Mouse (Mus musculus): ENCODE measurements around the gene Col8a2. TPM values are rescaled to one million over a fixed set of nuclear protein-coding genes. Genes with fewer than 3 reads are reported as not detected.

The Col8a2 gene
- polyA plus RNA-seq, 1 experiment = not detected

- no peak overlapping the region for H3K27ac ChIP-seq (replicated peaks; ENCODE audit: low read depth, low read length)
- H3K4me1 ChIP-seq (ENCODE audit: control insufficient read depth, insufficient read depth, insufficient read length, low read length) = no peaks in the 10 kb centered on the region; the same call in 1 of the 2 replicates
- no peak overlapping the region for H3K4me3 ChIP-seq (ENCODE audit: insufficient read depth, low read depth, low read length)
Measured at GRCm38 (mm10) chr4:126306827-126307226, 20.2 kb downstream of the Col8a2 start.

- H3K4me3 ChIP-seq (ENCODE audit: insufficient read depth, low read depth, low read length) = no peak overlapping the region
- no peaks in the 10 kb centered on the region for H3K4me1 ChIP-seq (ENCODE audit: control insufficient read depth, insufficient read depth, insufficient read length, low read length)
- H3K27ac ChIP-seq (replicated peaks; ENCODE audit: low read depth, low read length) = no peak overlapping the region
Measured at GRCm38 (mm10) chr4:126309211-126309921, 22.8 kb downstream of the Col8a2 start.

DNA sequence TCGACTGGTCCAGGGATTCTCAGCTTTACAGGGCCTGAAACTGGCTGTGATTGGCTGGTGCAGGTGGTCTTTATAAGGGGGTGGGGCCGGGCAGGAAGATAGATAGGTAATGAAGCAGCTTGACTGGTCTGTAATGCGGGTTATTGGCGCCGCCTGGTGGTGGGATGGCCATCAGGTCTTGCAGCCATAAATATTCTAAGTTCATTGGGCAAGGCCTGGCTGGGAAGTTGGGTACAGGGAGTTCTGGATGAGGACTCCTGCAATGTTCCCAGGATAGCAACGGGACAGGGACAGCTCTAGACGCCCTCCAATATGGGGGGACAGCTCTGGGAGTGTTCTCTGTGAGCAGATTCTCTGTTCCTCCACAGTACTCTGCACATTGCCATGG, 23.3 kb downstream of the Col8a2 start:
- Histone ChIP-seq H3K4me3 (ENCODE audit: insufficient read depth, low read depth, low read length) (no peak overlapping the region), H3K4me1 (ENCODE audit: control insufficient read depth, insufficient read depth, insufficient read length, low read length) (no peaks in the 10 kb centered on the region), H3K27ac (replicated peaks; ENCODE audit: low read depth, low read length) (no peak overlapping the region)

DNA sequence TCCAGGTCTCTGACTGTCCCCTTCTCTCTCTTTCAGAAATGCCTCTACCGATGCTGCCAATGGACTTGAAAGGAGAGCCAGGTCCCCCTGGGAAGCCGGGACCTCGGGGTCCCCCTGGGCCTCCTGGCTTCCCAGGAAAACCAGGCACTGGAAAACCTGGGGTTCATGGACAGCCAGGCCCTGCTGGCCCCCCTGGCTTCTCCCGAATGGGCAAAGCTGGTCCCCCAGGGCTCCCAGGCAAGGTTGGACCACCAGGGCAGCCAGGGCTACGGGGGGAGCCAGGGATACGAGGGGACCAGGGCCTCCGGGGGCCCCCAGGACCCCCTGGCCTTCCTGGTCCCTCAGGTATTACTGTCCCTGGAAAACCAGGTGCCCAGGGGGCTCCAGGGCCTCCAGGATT, 23.8 kb downstream of the Col8a2 start:
- Histone ChIP-seq H3K4me3 (ENCODE audit: insufficient read depth, low read depth, low read length) (no peak overlapping the region), H3K4me1 (ENCODE audit: control insufficient read depth, insufficient read depth, insufficient read length, low read length) (no peaks in the 10 kb centered on the region), H3K27ac (replicated peaks; ENCODE audit: low read depth, low read length) (no peak overlapping the region)

- Histone ChIP-seq H3K27ac (replicated peaks; ENCODE audit: low read depth, low read length) (no peak overlapping the region), H3K4me1 (ENCODE audit: control insufficient read depth, insufficient read depth, insufficient read length, low read length) (peaks cover 5% of the 10 kb centered on the region; the same call in 1 of the 2 replicates), H3K4me3 (ENCODE audit: insufficient read depth, low read depth, low read length) (no peak overlapping the region)
Measured at GRCm38 (mm10) chr4:126311566-126312200, 25.1 kb downstream of the Col8a2 start.

DNA sequence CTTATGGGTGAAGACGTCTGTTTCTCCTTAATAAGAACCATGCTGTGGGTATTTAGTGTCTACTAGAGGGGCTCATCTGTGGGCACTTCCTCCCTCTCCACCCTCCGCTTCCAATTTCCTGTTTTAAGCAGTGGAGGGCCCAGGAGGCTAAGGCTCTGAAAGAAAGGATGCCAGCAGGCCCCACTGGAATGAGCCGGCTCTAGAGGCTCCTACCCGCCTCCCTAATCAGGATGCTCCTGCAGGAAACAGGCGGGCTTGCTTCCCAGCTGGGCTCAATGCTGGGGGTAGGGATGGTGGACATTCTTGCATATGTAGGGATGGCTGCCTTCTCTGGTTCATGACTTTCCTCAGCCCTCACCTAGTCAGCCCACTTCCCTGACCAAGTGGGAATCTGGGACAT, 26.6 kb downstream of the Col8a2 start:
- H3K4me1 ChIP-seq (ENCODE audit: control insufficient read depth, insufficient read depth, insufficient read length, low read length) = peaks cover 5% of the 10 kb centered on the region; the same call in 1 of the 2 replicates
- H3K4me3 ChIP-seq (ENCODE audit: insufficient read depth, low read depth, low read length) = no peak overlapping the region
- H3K27ac ChIP-seq (replicated peaks; ENCODE audit: low read depth, low read length) = no peak overlapping the region

DNA sequence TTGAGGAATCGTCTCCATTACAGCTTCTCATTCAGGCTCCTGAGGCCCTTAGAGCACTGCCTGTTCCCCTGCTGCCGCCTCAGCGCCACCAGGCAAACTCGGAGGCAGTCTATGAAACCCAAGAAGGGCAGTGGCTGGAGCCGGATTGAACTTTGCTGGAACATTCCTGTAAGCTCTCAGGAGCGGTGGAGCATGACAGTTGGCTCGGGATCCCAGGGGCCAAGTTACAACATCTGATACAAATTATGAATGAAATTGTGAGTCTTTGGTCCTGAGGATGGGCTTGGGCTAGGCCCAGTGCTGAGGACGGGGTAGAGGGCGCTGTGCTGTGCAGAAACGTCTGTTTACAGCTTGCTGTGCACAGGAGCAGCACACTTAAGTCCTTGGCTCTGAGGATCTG, 27.8 kb downstream of the Col8a2 start:
- peaks cover 5% of the 10 kb centered on the region; the same call in 1 of the 2 replicates for H3K4me1 ChIP-seq (ENCODE audit: control insufficient read depth, insufficient read depth, insufficient read length, low read length)
- H3K27ac ChIP-seq (replicated peaks; ENCODE audit: low read depth, low read length) = no peak overlapping the region
- no peak overlapping the region for H3K4me3 ChIP-seq (ENCODE audit: insufficient read depth, low read depth, low read length)

DNA sequence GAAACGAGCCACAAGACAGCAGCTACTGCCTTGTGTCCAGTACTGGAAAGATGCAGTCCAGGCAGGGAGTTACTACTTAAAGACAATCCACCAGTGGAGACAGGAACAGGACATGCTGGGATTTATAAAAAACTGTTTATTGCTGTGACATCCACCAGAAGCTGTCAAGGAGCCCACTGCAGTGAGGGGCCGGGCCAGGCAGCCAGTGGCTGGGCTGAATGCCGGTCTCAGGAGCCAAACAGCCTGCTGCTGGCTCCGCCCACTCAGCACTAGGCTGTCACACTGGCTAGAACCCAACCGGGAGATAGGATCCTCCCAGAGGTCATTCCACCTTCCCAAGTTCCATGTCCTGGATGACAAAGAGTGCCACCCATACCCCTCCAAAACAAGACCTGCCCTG, 29.3 kb downstream of the Col8a2 start:
- H3K4me3 ChIP-seq (ENCODE audit: insufficient read depth, low read depth, low read length) = no peak overlapping the region
- H3K27ac ChIP-seq (replicated peaks; ENCODE audit: low read depth, low read length) = no peak overlapping the region
- peaks cover 8% of the 10 kb centered on the region; the same call in 1 of the 2 replicates for H3K4me1 ChIP-seq (ENCODE audit: control insufficient read depth, insufficient read depth, insufficient read length, low read length)

DNA sequence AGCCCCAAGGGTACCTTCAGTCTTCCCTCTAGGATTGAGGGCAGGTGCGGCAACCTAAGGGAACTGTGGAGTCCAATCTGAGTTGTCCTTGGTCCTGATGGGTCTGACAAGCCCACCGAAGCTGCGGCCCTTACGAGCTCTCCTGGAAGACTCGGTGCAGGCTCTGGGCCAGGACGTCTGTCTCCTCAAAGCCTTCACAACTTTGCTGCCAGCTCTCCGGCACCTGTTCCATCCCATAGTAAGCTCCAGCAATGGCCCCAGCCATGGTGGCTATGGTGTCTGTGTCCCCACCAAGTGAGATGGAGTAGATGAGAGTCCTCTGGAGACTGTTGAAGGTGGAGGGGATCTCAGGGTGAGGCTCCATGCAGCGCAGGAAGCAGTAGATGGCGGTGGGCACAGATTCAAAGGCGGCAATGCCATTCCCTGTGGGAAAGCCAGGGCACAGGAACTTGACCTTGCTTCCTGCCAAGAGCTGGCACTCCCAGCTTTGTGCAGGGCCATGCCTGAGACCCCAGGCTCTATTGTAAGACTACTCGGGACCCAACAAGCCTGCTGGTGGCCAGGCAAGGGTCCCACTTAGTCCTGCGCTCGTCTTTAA, 29.9 kb downstream of the Col8a2 start:
- no peak overlapping the region for H3K27ac ChIP-seq (replicated peaks; ENCODE audit: low read depth, low read length)
- H3K4me1 ChIP-seq (ENCODE audit: control insufficient read depth, insufficient read depth, insufficient read length, low read length) = peaks cover 8% of the 10 kb centered on the region; the same call in 1 of the 2 replicates
- H3K4me3 ChIP-seq (ENCODE audit: insufficient read depth, low read depth, low read length) = no peak overlapping the region

GRCm38 (mm10) chr4:126319806-126320205, 33.2 kb downstream of the Col8a2 start:
- Histone ChIP-seq H3K27ac (replicated peaks; ENCODE audit: low read depth, low read length) (no peak overlapping the region), H3K4me1 (ENCODE audit: control insufficient read depth, insufficient read depth, insufficient read length, low read length) (peaks cover 8% of the 10 kb centered on the region; the same call in 1 of the 2 replicates), H3K4me3 (ENCODE audit: insufficient read depth, low read depth, low read length) (no peak overlapping the region)

DNA sequence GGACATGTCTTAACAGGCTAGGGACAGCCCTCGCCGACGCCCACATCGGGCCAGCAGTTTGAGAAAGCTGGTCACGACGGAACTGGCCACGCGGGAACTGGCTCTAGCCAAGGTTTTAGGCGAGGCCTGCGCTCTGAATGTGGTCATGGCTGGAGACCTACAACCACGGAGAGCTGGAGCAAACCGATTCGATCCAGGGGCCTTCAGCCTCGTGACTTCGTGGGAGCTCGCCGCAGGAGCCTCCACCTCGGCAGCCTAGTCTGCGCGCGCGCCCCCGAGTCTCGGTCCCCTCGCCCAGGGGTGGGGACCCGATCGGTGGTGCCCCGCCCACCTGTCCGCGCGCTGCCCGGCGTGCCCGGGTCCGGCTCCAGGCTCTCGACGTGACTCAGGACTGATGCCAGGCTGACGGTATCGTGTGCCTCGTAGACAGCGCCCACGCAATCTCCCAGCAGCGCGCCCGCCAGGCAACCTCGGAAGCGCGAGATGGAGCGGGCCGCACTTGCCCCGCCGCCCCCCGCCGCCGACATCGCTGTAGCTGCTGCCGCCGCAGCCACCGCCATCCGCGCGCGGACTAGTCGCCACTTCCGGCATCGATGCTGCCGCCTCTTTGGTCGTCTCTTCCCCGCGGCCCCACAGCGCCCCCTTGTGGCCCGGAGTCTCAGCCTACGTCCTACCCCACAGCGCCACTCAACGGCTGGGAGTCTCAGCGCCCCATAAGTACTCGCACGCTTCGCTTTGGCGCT, 34.7 kb downstream of the Col8a2 start, which contains the start of gene Adprhl2:
Gene Adprhl2, minus strand, starts transcription at position 593 of the 743 bp plus-strand sequence.
- H3K4me3 ChIP-seq (ENCODE audit: insufficient read depth, low read depth, low read length) = peak within 1 kb of the TSS; percentile 82
- peak within 1 kb of the TSS; percentile 54; the same call in 1 of the 2 replicates for H3K27ac ChIP-seq (replicated peaks; ENCODE audit: low read depth, low read length)
- H3K4me1 ChIP-seq (ENCODE audit: control insufficient read depth, insufficient read depth, insufficient read length, low read length) = peaks cover 6% of the 10 kb centered on the region; the same call in 1 of the 2 replicates

DNA sequence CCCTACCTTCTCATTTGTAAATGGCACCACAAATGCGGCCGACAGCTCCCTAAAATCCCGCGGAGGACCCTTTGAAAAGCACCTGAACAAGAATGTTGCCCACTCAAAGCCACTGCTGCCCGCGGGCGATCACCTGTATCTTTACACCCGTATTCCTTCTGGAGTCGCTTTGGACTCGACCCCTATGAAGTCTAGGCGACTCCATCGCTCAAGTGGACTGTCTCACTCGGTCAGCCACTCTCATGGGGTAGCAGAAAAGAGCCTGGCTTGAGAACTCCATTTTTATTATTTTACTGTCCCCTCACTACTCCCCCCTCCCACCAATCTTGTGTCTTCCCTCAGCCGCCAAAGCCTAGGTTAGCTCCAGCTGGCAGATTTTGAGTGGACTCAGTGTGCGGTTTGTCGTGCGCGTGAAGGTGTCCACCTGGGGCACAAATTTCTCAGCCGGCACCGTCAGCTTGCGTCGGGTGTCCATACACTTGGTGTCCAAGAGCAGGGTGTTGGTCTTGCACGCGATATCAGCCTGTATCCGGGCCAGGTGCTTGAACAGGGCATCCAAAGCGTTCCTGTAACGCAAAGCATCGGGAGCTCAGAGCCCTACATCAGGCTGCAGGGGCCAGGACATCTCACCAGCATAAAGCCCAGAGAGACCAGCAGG, 35.4 kb downstream of the Col8a2 start:
- peak overlapping the region; percentile 34; the same call in 1 of the 2 replicates for H3K4me3 ChIP-seq (ENCODE audit: insufficient read depth, low read depth, low read length)
- no peak overlapping the region for H3K27ac ChIP-seq (replicated peaks; ENCODE audit: low read depth, low read length)
- H3K4me1 ChIP-seq (ENCODE audit: control insufficient read depth, insufficient read depth, insufficient read length, low read length) = 0 out of 2 replicates have a peak, but pooled peaks cover 3% of the 10 kb centered on the region

DNA sequence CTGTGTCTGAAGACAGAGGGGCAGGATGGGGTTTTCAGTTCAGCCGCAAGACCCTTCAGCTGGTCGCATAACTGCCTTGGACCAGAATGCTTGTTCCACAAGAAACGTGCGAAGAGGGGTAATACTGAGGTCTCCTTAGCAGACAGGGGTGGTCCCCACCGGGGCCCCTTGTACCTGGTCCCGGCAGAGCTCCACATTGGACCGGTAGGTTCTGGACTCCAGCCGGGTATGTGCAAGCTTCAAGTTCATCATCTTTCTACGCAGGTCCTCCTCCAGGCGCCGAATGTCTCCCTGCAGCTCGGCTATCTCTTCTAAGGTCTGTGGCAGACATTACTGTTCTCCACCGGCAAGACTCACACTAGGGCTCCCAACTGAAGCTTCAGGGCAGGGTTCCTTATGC, 36.1 kb downstream of the Col8a2 start:
- H3K4me1 ChIP-seq (ENCODE audit: control insufficient read depth, insufficient read depth, insufficient read length, low read length) = 0 out of 2 replicates have a peak, but pooled peaks cover 3% of the 10 kb centered on the region
- H3K27ac ChIP-seq (replicated peaks; ENCODE audit: low read depth, low read length) = no peak overlapping the region
- H3K4me3 ChIP-seq (ENCODE audit: insufficient read depth, low read depth, low read length) = no peak overlapping the region

DNA sequence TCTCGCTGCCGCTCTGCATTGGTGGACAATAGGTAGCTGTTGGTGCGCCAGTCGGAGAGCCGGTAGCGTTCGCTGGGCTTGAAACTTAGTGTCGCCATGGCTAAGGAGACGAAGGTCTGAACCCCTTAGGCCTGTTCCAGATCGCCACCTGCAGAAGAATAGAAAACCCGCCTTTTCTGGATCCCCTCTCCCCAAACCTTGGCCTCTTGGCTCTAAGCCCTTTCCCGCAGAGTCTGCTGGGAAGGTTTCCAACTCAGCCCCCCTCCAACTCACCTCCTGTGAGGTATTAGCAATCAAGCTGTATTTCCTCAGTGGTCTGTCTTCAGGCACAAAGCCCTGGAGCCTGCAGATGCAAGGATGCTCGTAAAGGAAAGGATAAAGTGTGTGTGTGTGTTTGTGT, 38.3 kb downstream of the Col8a2 start:
- H3K27ac ChIP-seq (replicated peaks; ENCODE audit: low read depth, low read length) = no peak overlapping the region
- H3K4me1 ChIP-seq (ENCODE audit: control insufficient read depth, insufficient read depth, insufficient read length, low read length) = 0 out of 2 replicates have a peak, but pooled peaks cover 2% of the 10 kb centered on the region
- H3K4me3 ChIP-seq (ENCODE audit: insufficient read depth, low read depth, low read length) = no peak overlapping the region
